Mouse (Mus musculus) ovary, adult 18-20 months (tissue): ENCODE measurements at regions not wholly inside any gene's neighbourhood (a gene's known extent, or its start where the extent isn't known, plus 50 kb on each side); places are given as distances from the start of the nearest gene placed in this dataset.

ENCODE experiments used
- DNase-seq: peaks from one replicate; pipeline ENCODE4 v3.0.0; 2022; ENCODE audit warnings: low spot score, mixed read lengths

GRCm38 (mm10) chr9:71058655-71059054 is 106.6 kb upstream of the Lipc start:
- peak; percentile 18 for DNase-seq

GRCm38 (mm10) chr9:71056836-71057235 is 104.8 kb upstream of the Lipc start:
- DNase-seq: no peak

GRCm38 (mm10) chr9:71043899-71044298 is 91.9 kb upstream of the Lipc start:
- DNase-seq: peak; percentile 33

- no peak for DNase-seq
Observed at GRCm38 (mm10) chr9:71035286-71035685, 83.3 kb upstream of the Lipc start.

GRCm38 (mm10) chr9:71032156-71032555 is 80.1 kb upstream of the Lipc start:
- no peak for DNase-seq

- no peak for DNase-seq
Observed at GRCm38 (mm10) chr9:71030203-71030921, 78.3 kb upstream of the Lipc start.

GRCm38 (mm10) chr9:71028102-71028501 is 76.1 kb upstream of the Lipc start:
- no peak for DNase-seq

GRCm38 (mm10) chr9:71027626-71028025 is 75.6 kb upstream of the Lipc start:
- no peak for DNase-seq

- DNase-seq: no peak
Observed at GRCm38 (mm10) chr9:71025196-71025595, 73.2 kb upstream of the Lipc start.

- no peak for DNase-seq
Observed at GRCm38 (mm10) chr9:71018206-71018605, 66.2 kb upstream of the Lipc start.

- DNase-seq: no peak
Observed at GRCm38 (mm10) chr9:71017396-71018179, 65.6 kb upstream of the Lipc start.

GRCm38 (mm10) chr9:71015942-71016341 is 63.9 kb upstream of the Lipc start:
- DNase-seq: no peak

GRCm38 (mm10) chr9:71015400-71015799 is 63.4 kb upstream of the Lipc start:
- DNase-seq: no peak

GRCm38 (mm10) chr9:71012399-71012798 is 60.4 kb upstream of the Lipc start:
- DNase-seq: no peak

GRCm38 (mm10) chr9:71004631-71005030 is 52.6 kb upstream of the Lipc start:
- no peak for DNase-seq
